Mouse (Mus musculus): ENCODE data around the gene Vmn2r40.
"Not testable (repeated sequence)": the region's sequence is repeated elsewhere in the genome, so short reads cannot be mapped to it uniquely, and the experiment has no call there.

The Vmn2r40 gene

GRCm38 (mm10) chr7:8931335-8931734, at the start of gene Vmn2r40:
Gene Vmn2r40 (minus strand): TSS chr7:8931435.
- DNase-seq (ENCODE audit: low read depth, low spot score) = not testable (repeated sequence)

Measured in WW6 (cell line).